Mouse (Mus musculus) myocyte (in vitro differentiated cells): ENCODE measurements around the gene Tmem211. TPM values are rescaled to one million over a fixed set of nuclear protein-coding genes. Genes with fewer than 3 reads are reported as not detected.

Experiments
- H3K27me3 ChIP-seq: one replicate; pipeline ENCODE4 v1.6.1; 2011; ENCODE audit not compliant: control insufficient read depth, insufficient read depth, insufficient read length
- H3K36me3 ChIP-seq: one replicate; pipeline ENCODE4 v1.6.1; 2011; ENCODE audit not compliant: control insufficient read depth, insufficient read depth
- H3K4me2 ChIP-seq: one replicate; pipeline ENCODE4 v1.6.1; 2011; ENCODE audit warnings: low read depth, control low read depth
- H3K4me3 ChIP-seq: one replicate; pipeline ENCODE4 v1.5.1; 2011; ENCODE audit warnings: mild to moderate bottlenecking, control low read depth, moderate library complexity
- H3K79me2 ChIP-seq: one replicate; pipeline ENCODE4 v1.6.1; 2011; ENCODE audit not compliant: control insufficient read depth, insufficient read depth
- H3ac ChIP-seq: one replicate; pipeline ENCODE4 v1.6.1; 2011; ENCODE audit not compliant: control insufficient read depth, insufficient read length
- CEBPB ChIP-seq: IDR thresholded peaks from 2 replicates; pipeline ENCODE4 v1.6.1; 2011; ENCODE audit warnings: mild to moderate bottlenecking, moderate library complexity; ENCODE audit not compliant: poor library complexity, insufficient read depth, severe bottlenecking
- E2F4 ChIP-seq: IDR thresholded peaks from one replicate; pipeline ENCODE4 v1.6.1; 2011; ENCODE audit warnings: mild to moderate bottlenecking, control low read depth, moderate library complexity; ENCODE audit not compliant: insufficient read depth
- MAX ChIP-seq: IDR thresholded peaks from one replicate; pipeline ENCODE4 v1.6.1; 2011; ENCODE audit warnings: low read depth, mild to moderate bottlenecking, control low read depth
- MYOD1 ChIP-seq, 3 experiments: IDR thresholded peaks; one replicate each; pipeline ENCODE4 v1.6.1; 2011; ENCODE audit warnings: control low read depth in 2 of 3, low read depth in 2 of 3, mild to moderate bottlenecking in 2 of 3, moderate library complexity in 1 of 3; ENCODE audit not compliant: insufficient read length in 2 of 3, control insufficient read depth in 1 of 3
- MYOG ChIP-seq, 3 experiments: IDR thresholded peaks; one replicate each; pipeline ENCODE4 v1.6.1; 2011; ENCODE audit warnings: control low read depth in 2 of 3, low read depth in 2 of 3, mild to moderate bottlenecking in 2 of 3; ENCODE audit not compliant: insufficient read length in 2 of 3, control insufficient read depth in 1 of 3, insufficient read depth in 1 of 3
- POLR2A ChIP-seq: IDR thresholded peaks from one replicate; pipeline ENCODE4 v1.6.1; 2011; ENCODE audit warnings: low read depth, mild to moderate bottlenecking, control low read depth, moderate library complexity; ENCODE audit not compliant: insufficient read length
- POLR2AphosphoS2 ChIP-seq: IDR thresholded peaks from one replicate; pipeline ENCODE4 v1.6.1; 2011; ENCODE audit warnings: low read depth, control low read depth; ENCODE audit not compliant: insufficient read length
- REST ChIP-seq: IDR thresholded peaks from one replicate; pipeline ENCODE4 v1.6.1; 2011; ENCODE audit warnings: mild to moderate bottlenecking, control low read depth, moderate library complexity; ENCODE audit not compliant: insufficient read depth, insufficient read length
- SRF ChIP-seq: IDR thresholded peaks from one replicate; pipeline ENCODE4 v1.6.1; 2011; ENCODE audit warnings: low read depth; ENCODE audit not compliant: control insufficient read depth, insufficient read length
- TCF12 ChIP-seq: IDR thresholded peaks from one replicate; pipeline ENCODE4 v1.6.1; 2011; ENCODE audit warnings: mild to moderate bottlenecking, control low read depth; ENCODE audit not compliant: poor library complexity, insufficient read depth, severe bottlenecking
- TCF3 ChIP-seq: IDR thresholded peaks from one replicate; pipeline ENCODE4 v1.6.1; 2011; ENCODE audit warnings: low read depth, control low read depth; ENCODE audit not compliant: insufficient read length
- USF1 ChIP-seq: IDR thresholded peaks from one replicate; pipeline ENCODE4 v1.6.1; 2011; ENCODE audit warnings: low read depth, mild to moderate bottlenecking, control low read depth, moderate library complexity
- polyA plus RNA-seq: library from polyadenylated mRNA; unstranded; fragments of >200 nt; fragmentation: generic; extraction: Trizol; gene quantifications from one replicate; pipeline ENCODE4 v1.2.1, GENCODE M21; 2012; ENCODE audit warnings: missing spikeins

Gene Tmem211
- polyA plus RNA-seq, 1 experiment: not detected

DNA sequence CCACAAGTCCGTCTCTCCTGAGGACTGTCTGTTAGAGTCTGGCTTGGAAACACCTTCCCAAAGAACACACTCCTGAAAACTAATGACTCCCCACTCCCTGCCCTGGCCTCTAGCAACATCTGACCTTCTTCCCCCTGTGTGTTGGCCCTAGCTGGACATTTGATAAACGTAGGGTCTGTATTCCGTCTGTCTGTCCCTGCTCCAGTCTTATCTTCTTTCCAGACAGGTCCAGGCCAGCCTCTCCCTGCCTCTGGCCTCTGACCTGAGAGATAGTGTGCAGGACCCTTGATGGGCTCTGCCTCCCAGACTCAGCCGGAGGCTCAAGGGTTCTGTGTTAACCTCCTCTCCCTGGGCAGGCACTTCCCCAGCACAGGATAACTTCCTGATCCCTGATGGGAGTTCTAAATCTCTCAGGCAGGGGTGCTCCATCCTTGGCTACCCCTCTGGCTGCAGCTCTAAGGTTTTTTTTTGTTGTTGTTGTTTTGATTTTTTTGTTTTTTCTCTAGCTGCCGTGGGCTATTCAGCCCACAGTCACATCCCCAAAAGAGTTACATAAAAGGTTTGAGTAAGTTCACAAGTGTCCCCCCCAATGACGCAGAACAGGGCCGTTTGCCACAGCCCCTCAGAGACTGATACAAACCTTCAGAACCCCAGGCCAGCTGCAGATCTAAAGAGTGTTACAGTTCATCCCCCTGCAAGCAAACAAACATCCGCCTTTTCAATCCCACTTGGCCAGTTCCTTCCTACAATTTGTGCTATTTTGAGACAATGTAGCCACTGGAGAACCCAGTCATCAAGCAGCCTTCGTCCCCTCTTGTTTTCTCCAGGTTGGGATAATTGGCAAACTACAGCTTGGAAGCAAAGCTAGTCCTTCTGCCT lies 29.6 kb upstream of the Tmem211 start:
- no peaks in the 10 kb centered on the region for H3K36me3 ChIP-seq
- no peaks in the 10 kb centered on the region for H3K79me2 ChIP-seq
- no peak overlapping the region for H3ac ChIP-seq

GRCm38 (mm10) chr5:113199126-113199771 lies 27.5 kb upstream of the Tmem211 start:
- Histone ChIP-seq H3K27me3 (no peaks in the 10 kb centered on the region), H3K36me3 (no peaks in the 10 kb centered on the region), H3K4me3 (no peak overlapping the region), H3K4me2 (no peak overlapping the region), H3ac (no peak overlapping the region), H3K79me2 (no peaks in the 10 kb centered on the region)
- TF ChIP-seq TCF3: no peak

More for the DNA sequence above, 29.6 kb upstream of the Tmem211 start:
- H3K4me3 ChIP-seq: no peak overlapping the region
- no peak overlapping the region for H3K4me2 ChIP-seq
- TF ChIP-seq MAX (no peak), TCF3 (no peak), E2F4 (no peak), CEBPB (no peak), POLR2AphosphoS2 (no peak), MYOG (IDR thresholded peaks at IDR 0.05; ENCODE audit: control insufficient read depth in 1 of 3, insufficient read depth in 1 of 3, insufficient read length in 2 of 3, low read depth in 2 of 3) (no peak), TCF12 (no peak), MYOD1 (IDR thresholded peaks at IDR 0.05; ENCODE audit: control insufficient read depth in 1 of 3, insufficient read length in 2 of 3, low read depth in 2 of 3) (no peak), USF1 (no peak), SRF (no peak), POLR2A (no peak), REST (no peak)
- no peaks in the 10 kb centered on the region for H3K27me3 ChIP-seq

DNA sequence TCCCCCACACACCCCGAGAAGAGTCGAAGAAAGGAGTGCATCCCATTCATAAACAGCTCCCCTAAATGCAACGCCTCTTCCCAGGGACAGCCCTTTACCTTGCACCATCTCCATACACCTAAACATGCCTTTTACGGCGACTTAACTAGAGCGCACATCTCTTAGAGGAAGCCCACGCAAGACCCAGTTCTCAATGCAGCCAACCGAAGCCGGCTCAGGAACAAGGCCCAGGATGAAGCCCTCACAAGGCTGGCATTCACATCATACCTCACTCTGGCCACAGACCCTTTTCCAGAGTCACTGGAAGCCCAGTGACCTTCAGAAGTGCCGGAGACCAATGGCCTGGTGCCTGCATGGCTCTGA lies 27.0 kb upstream of the Tmem211 start:
- H3ac ChIP-seq: no peak overlapping the region
- no peak overlapping the region for H3K4me2 ChIP-seq
- no peak overlapping the region for H3K4me3 ChIP-seq
- no peaks in the 10 kb centered on the region for H3K79me2 ChIP-seq
- H3K36me3 ChIP-seq: no peaks in the 10 kb centered on the region
- no peaks in the 10 kb centered on the region for H3K27me3 ChIP-seq
- no peak for TF ChIP-seq CEBPB
- TF ChIP-seq MAX: no peak
- no peak for TF ChIP-seq USF1
- no peak for TF ChIP-seq POLR2AphosphoS2
- no peak for TF ChIP-seq MYOD1 (IDR thresholded peaks at IDR 0.05; ENCODE audit: control insufficient read depth in 1 of 3, insufficient read length in 2 of 3, low read depth in 2 of 3)

- Histone ChIP-seq H3K79me2 (no peaks in the 10 kb centered on the region), H3K27me3 (no peaks in the 10 kb centered on the region), H3ac (no peak overlapping the region), H3K36me3 (no peaks in the 10 kb centered on the region), H3K4me2 (no peak overlapping the region), H3K4me3 (no peak overlapping the region)
- TF ChIP-seq REST: no peak
- TF ChIP-seq MYOG (IDR thresholded peaks at IDR 0.05; ENCODE audit: control insufficient read depth in 1 of 3, insufficient read depth in 1 of 3, insufficient read length in 2 of 3, low read depth in 2 of 3): peak in 1 of 3 experiments; percentile 45
- TF ChIP-seq MAX: no peak
- no peak for TF ChIP-seq SRF
- peak in 2 of 3 experiments; percentile 49 to 73 for TF ChIP-seq MYOD1 (IDR thresholded peaks at IDR 0.05; ENCODE audit: control insufficient read depth in 1 of 3, insufficient read length in 2 of 3, low read depth in 2 of 3)
- TF ChIP-seq TCF3: no peak
These were observed 22.5 kb upstream of the Tmem211 start for GRCm38 (mm10) chr5:113204193-113204592.

DNA sequence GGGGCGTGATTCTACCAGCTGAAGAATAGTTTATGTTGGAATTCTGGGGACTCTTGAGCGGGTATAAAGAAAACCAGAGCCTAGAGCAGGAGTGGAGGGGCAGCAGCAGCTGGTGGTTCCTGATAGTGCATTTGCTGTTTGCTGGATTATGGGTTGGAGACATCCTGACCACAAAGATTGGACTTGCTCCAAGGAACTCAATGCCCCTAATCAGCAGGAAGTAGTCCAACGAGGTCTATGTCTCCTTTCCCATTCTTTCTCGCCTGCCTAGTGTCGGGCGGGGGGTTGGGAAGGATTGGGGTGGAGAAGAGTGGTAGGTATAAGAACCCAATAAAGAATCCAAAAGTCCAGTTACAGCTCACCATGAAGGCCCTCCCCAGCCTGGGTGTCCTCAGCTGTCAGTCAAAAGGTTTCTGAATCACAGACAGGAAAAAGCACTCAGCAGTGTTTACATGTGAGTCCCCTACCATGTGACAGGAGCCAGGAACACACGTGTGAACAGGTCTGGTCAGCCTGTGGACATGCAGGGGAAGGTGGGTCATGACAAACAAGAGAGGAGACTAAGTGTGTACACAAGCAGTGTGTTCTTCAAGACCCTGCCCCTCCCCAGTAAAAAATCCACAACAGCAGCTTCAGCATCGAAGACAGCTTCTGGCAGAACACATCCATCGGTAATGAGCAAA lies 19.9 kb upstream of the Tmem211 start:
- peak overlapping the region; percentile 38 for H3K4me2 ChIP-seq
- no peaks in the 10 kb centered on the region for H3K27me3 ChIP-seq
- no peak overlapping the region for H3K4me3 ChIP-seq
- TF ChIP-seq TCF3 (no peak), POLR2A (no peak), MAX (no peak), MYOD1 (IDR thresholded peaks at IDR 0.05; ENCODE audit: control insufficient read depth in 1 of 3, insufficient read length in 2 of 3, low read depth in 2 of 3) (peak; percentile 67 to 91 (median 91)), MYOG (IDR thresholded peaks at IDR 0.05; ENCODE audit: control insufficient read depth in 1 of 3, insufficient read depth in 1 of 3, insufficient read length in 2 of 3, low read depth in 2 of 3) (peak in 2 of 3 experiments; percentile 41 to 47), POLR2AphosphoS2 (no peak), TCF12 (peak; percentile 69), SRF (no peak), E2F4 (no peak), USF1 (peak; percentile 48), REST (no peak), CEBPB (no peak)
- H3K79me2 ChIP-seq: no peaks in the 10 kb centered on the region
- H3K36me3 ChIP-seq: no peaks in the 10 kb centered on the region
- H3ac ChIP-seq: no peak overlapping the region
